Mouse (Mus musculus): ENCODE measurements around the gene Sinhcaf. TPM values are rescaled to one million over a fixed set of nuclear protein-coding genes. Genes with fewer than 3 reads are reported as not detected.
"Not testable (repeated sequence)": the region's sequence is repeated elsewhere in the genome, so short reads cannot be mapped to it uniquely, and the experiment has no call there.

Sinhcaf gene
- polyA plus RNA-seq (2012; ENCODE audit: insufficient read depth, low replicate concordance) = 5.2 and 13.1 TPM in 2 replicates

DNA sequence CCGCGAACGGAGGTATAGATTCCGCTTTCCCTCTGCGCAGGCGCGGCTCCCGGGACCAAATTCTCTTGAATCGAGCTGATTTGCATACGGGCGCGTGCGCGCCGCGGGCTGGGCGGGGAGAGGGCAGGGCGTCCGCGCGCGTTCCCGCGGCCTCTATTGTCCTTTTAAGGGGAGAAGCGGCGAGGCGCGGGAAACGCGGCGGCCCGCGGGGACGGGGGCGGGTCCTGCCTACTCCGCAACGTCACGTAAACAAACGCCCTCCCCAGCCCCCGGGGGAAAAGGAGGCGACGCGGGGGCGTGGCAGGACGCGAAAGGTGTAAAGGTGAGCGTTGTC, at the start of gene Sinhcaf:
Gene Sinhcaf (minus strand): TSS at position 59 of the 334 bp plus-strand sequence.
- H3K36me3 ChIP-seq (replicated peaks; ENCODE audit: low read length) = no peaks in the 10 kb centered on the region
- TF ChIP-seq FLI1 (IDR thresholded peaks at IDR 0.05; ENCODE audit: low read length) (no peak), GATA1 (IDR thresholded peaks at IDR 0.05; ENCODE audit: borderline replicate concordance, low read length) (no peak)
- H3K4me3 ChIP-seq (replicated peaks) = peak within 1 kb of the TSS; percentile 96
- no peaks in the 10 kb centered on the region for H3K27me3 ChIP-seq (replicated peaks)
- H3K9me3 ChIP-seq = no peaks in the 10 kb centered on the region
- H3K4me1 ChIP-seq = peaks cover 27% of the 10 kb centered on the region

- peaks cover 6% of the 10 kb centered on the region; the same call in 1 of the 2 replicates for H3K4me1 ChIP-seq
- H3K4me3 ChIP-seq (replicated peaks) = peak overlapping the region; percentile 79
- H3K9me3 ChIP-seq = no peaks in the 10 kb centered on the region
- TF ChIP-seq FLI1 (IDR thresholded peaks at IDR 0.05; ENCODE audit: low read length) (no peak), GATA1 (IDR thresholded peaks at IDR 0.05; ENCODE audit: borderline replicate concordance, low read length) (no peak)
- H3K27me3 ChIP-seq (replicated peaks) = no peaks in the 10 kb centered on the region
- H3K36me3 ChIP-seq (replicated peaks; ENCODE audit: low read length) = no peaks in the 10 kb centered on the region
Measured at GRCm38 (mm10) chr6:148994327-148994999, 48.2 kb upstream of the Sinhcaf start.

DNA sequence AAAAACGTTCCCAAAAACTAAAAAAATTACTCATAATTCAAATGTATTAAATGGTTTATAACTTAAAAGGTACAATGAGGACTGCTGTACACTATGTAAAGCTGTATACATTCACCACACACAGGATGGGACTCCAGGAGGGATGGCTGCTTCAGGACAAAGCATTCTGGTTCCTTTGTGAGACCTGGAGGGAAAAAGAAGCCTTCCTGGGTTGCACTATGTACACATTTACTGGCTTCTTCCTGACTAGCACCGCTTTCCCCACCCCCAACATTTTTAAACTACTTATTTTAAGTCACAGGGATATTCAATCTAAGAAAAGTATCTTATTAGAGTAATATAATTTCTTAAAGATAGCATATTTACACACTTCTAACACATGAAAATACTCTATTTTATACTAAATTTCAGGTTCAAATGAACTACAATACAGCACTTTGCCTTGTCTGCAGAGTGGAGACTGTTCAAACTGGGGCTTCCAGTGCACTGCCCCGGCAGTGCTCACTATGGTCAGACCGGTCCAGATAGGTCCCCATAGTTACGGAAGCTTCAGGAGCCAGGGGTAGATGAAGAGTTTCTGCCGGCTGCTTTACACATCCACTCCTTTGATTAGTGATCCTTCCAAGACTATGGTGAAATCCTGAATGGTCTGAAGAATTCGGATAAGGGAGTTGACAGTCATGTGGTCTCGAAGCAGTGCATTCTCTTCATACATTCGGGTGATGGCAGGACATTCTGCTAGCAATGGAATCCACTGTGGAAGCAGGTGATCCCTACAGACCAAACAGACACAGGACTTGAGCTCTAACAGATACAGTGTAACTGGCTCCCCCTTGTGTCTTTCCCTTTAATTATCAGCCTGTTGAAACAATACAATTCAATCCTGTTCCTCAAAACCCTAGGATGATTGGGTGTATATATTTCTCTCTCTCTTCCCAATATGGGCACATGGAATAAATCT, 47.1 kb upstream of the Sinhcaf start:
- Histone ChIP-seq H3K9me3 (no peaks in the 10 kb centered on the region), H3K36me3 (replicated peaks; ENCODE audit: low read length) (no peaks in the 10 kb centered on the region), H3K4me1 (peaks cover 6% of the 10 kb centered on the region; the same call in 1 of the 2 replicates), H3K27me3 (replicated peaks) (no peaks in the 10 kb centered on the region), H3K4me3 (replicated peaks) (no peak overlapping the region)
- TF ChIP-seq GATA1 (IDR thresholded peaks at IDR 0.05; ENCODE audit: borderline replicate concordance, low read length) (no peak), FLI1 (IDR thresholded peaks at IDR 0.05; ENCODE audit: low read length) (no peak)

DNA sequence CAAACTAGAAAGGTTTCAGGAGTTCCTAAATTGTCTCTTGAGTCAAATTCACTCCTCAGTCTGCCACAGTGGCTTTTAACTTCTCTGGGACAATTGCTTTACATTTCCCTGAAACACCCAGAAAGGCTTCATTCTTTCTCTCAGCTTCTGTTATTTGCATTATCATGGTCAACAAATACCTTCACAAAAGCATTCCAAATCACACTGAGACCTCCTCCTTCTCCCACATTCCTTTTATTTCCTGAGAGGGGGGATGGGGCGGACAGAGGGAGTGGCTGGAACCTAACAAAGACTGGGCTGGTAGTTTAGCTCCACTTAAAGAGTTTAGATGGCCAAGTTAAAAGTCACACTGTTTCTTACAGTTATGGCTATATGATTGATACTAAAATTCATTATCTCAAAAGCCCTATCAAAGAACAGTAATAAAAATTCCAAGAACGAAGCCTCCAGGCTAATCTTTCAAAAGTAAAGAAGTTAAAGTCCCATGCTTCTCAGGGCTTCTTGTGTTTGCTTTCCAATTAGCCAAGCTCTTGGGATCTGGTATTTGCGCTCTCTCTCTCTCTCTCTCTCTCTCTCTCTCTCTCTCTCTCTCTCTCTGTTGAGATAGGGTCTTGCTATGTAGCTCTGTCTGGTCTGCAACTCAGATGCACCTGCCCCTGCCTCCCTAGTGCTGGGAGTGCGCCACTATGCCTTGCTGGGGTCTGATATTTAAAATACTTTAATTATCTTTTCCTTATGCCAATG, 46.3 kb upstream of the Sinhcaf start:
- Histone ChIP-seq H3K4me1 (peaks cover 6% of the 10 kb centered on the region; the same call in 1 of the 2 replicates), H3K36me3 (replicated peaks; ENCODE audit: low read length) (no peaks in the 10 kb centered on the region), H3K9me3 (no peaks in the 10 kb centered on the region), H3K27me3 (replicated peaks) (no peaks in the 10 kb centered on the region), H3K4me3 (replicated peaks) (no peak overlapping the region)
- TF ChIP-seq FLI1 (IDR thresholded peaks at IDR 0.05; ENCODE audit: low read length) = no peak
- no peak for TF ChIP-seq GATA1 (IDR thresholded peaks at IDR 0.05; ENCODE audit: borderline replicate concordance, low read length)

DNA sequence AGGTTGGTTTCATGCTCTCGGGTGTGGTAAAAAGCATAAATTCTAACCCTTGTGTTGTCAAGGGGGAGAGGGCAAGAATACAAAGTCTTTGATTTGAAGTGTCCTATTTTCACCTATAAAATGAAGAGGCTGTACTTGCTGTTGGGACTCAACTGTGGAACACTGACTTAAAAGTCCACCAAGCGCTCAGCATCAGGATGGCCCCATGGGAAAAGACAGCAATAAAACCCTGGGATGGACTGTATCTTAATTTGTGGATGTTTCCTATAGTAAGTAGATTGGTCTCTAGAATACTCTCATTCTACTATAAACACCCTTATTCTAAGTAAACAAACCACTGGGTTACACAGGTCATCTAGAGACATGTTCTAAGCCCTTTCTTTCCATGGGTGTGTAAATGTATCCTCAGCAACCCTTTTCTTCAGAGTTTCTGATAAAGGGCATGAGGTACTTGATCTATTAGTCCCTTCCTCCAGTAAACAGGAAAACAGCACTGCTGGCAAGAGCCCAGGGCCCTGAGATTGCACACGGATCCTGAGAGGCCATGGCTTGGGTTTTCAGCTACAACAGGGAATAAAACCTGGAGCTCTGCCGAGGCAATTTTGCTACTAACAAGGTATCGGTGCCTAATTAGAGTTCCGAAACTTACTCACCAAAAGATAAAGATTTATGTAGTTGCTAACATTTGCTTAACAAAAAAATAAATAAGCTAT, 45.5 kb upstream of the Sinhcaf start:
- no peak for TF ChIP-seq GATA1 (IDR thresholded peaks at IDR 0.05; ENCODE audit: borderline replicate concordance, low read length)
- no peak for TF ChIP-seq FLI1 (IDR thresholded peaks at IDR 0.05; ENCODE audit: low read length)
- Histone ChIP-seq H3K9me3 (no peaks in the 10 kb centered on the region), H3K4me1 (peaks cover 6% of the 10 kb centered on the region; the same call in 1 of the 2 replicates), H3K27me3 (replicated peaks) (no peaks in the 10 kb centered on the region), H3K36me3 (replicated peaks; ENCODE audit: low read length) (no peaks in the 10 kb centered on the region), H3K4me3 (replicated peaks) (no peak overlapping the region)

DNA sequence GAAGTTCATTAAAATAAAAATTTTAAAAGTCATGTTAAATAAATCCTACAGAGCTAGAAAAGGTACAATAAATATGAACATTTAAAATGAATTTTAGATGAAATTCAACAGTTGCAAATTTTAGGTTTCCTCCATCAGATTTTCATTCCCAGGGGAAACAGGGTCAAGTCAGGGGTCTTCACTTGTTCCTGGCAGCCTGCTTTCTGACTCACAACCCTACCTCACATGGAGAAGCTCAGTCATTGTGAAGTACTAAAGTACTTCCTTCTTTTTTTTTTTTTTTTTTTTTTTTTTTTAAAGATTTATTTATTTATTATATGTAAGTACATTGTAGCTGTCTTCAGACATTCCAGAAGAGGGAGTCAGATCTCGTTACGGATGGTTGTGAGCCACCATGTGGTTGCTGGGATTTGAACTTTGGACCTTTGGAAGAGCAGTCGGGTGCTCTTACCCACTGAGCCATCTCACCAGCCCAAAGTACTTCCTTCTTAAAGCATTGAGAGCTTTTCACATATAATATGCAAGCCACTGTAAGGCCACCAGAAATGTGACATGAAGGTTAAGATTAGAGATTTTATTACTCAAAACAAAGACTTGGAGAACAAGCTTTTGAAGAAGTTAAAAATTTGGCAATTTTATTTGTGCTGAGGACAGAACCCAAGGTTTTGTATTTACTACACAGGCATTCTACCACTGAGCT, 43.7 kb upstream of the Sinhcaf start:
- not testable (repeated sequence) for H3K4me3 ChIP-seq (replicated peaks); H3K27me3 ChIP-seq (replicated peaks); H3K4me1 ChIP-seq; H3K9me3 ChIP-seq; H3K36me3 ChIP-seq (replicated peaks; ENCODE audit: low read length)

DNA sequence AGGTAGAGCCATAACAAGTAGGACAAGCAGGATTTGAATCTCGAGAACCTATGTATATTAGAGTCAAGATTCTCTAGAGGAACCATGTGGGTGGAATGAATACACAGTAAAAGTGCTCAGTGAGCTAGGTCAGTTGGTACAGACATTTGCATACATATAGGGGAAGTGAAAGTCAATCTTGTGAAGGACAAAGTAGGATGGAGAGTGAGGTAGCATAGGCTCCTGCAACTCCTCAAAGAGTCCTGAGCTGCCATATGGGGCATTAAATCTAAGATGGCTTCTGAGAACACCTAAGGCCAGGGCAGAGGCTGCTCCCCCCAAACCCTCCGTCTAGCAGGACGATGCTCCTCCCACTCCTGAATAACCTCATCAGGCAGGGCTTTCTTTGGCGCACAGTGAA, 39.7 kb upstream of the Sinhcaf start:
- no peaks in the 10 kb centered on the region for H3K36me3 ChIP-seq (replicated peaks; ENCODE audit: low read length)
- no peaks in the 10 kb centered on the region for H3K4me1 ChIP-seq
- peaks cover 1% of the 10 kb centered on the region for H3K27me3 ChIP-seq (replicated peaks)
- H3K9me3 ChIP-seq = no peaks in the 10 kb centered on the region
- no peak overlapping the region for H3K4me3 ChIP-seq (replicated peaks)
- TF ChIP-seq FLI1 (IDR thresholded peaks at IDR 0.05; ENCODE audit: low read length) = no peak
- no peak for TF ChIP-seq GATA1 (IDR thresholded peaks at IDR 0.05; ENCODE audit: borderline replicate concordance, low read length)

DNA sequence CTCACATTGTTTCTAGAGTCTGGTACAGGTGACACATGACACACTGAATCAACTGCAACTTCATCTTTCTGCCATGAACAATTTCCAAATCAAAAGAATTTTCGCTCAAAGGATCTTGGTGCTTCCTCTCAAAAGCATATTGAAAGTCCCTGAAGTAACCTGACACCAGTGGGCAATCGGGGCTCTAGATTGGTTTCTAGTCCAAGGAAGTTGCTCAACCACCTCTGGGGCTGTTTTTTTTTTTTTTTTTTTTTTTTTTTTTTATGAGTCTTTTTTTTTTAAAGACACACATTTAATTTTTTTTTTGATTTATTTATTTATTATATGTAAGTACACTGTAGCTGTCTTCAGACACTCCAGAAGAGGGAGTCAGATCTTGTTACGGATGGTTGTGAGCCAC, 34.2 kb upstream of the Sinhcaf start:
- Histone ChIP-seq H3K4me1 (no peaks in the 10 kb centered on the region), H3K9me3 (no peaks in the 10 kb centered on the region), H3K27me3 (replicated peaks) (peaks cover 7% of the 10 kb centered on the region), H3K36me3 (replicated peaks; ENCODE audit: low read length) (no peaks in the 10 kb centered on the region), H3K4me3 (replicated peaks) (no peak overlapping the region)
- TF ChIP-seq FLI1 (IDR thresholded peaks at IDR 0.05; ENCODE audit: low read length) (no peak), GATA1 (IDR thresholded peaks at IDR 0.05; ENCODE audit: borderline replicate concordance, low read length) (no peak)

- Histone ChIP-seq H3K4me3 (replicated peaks) (no peak overlapping the region), H3K4me1 (peaks cover 6% of the 10 kb centered on the region), H3K36me3 (replicated peaks; ENCODE audit: low read length) (no peaks in the 10 kb centered on the region), H3K27me3 (replicated peaks) (peaks cover 18% of the 10 kb centered on the region), H3K9me3 (no peaks in the 10 kb centered on the region)
- TF ChIP-seq FLI1 (IDR thresholded peaks at IDR 0.05; ENCODE audit: low read length) = no peak
- no peak for TF ChIP-seq GATA1 (IDR thresholded peaks at IDR 0.05; ENCODE audit: borderline replicate concordance, low read length)
Measured at GRCm38 (mm10) chr6:148975096-148975495, 28.8 kb upstream of the Sinhcaf start.

Data from megakaryocyte, embryonic 14.5 days (primary cell).